Mouse (Mus musculus) macrophage (primary cell): ENCODE measurements around the gene Rnf31. TPM values are rescaled to one million over a fixed set of nuclear protein-coding genes. Genes with fewer than 3 reads are reported as not detected.

ENCODE experiments used
- H3K27ac ChIP-seq: fragments of 350-480 bp; formaldehyde crosslinking; 2 replicates; pipeline ENCODE4 v1.9.0; 2021
- H3K36me3 ChIP-seq: fragments of 350-480 bp; formaldehyde crosslinking; 2 replicates; pipeline ENCODE4 v1.9.0; 2021; ENCODE audit errors: inconsistent target
- H3K4me3 ChIP-seq: fragments of 350-480 bp; formaldehyde crosslinking; 2 replicates; pipeline ENCODE4 v1.9.0; 2021; ENCODE audit errors: inconsistent target
- H3K79me2 ChIP-seq: fragments of 350-480 bp; formaldehyde crosslinking; 2 replicates; pipeline ENCODE4 v1.9.0; 2021; ENCODE audit errors: inconsistent target
- WGBS: methylation state at CpG from one replicate; pipeline ENCODE4 v1.1.7; 2026; ENCODE audit warnings: inconsistent platforms; ENCODE audit not compliant: missing documents; 5-methylcytosine and 5-hydroxymethylcytosine counted together
- polyA plus RNA-seq: library from polyadenylated mRNA; stranded (reverse); fragments of 250-400 nt; gene quantifications from 3 replicates; pipeline ENCODE4 v1.2.4, GENCODE M21; 2018; ENCODE audit warnings: inconsistent platforms

Gene Rnf31
- polyA plus RNA-seq, 1 experiment from 2014 or later: 16.3 TPM

GRCm38 (mm10) chr14:55584702-55585565, 6.6 kb upstream of the Rnf31 start, which contains the start of gene Emc9:
Gene Emc9 (minus strand): TSS chr14:55585302.
- 12% methylated on average over 41 of the region's 43 CpGs for WGBS
- peak within 1 kb of the TSS; percentile 70 for H3K4me3 ChIP-seq
- H3K27ac ChIP-seq: peak within 1 kb of the TSS; percentile 43
- peaks cover 42% of the 10 kb centered on the region for H3K36me3 ChIP-seq
- H3K79me2 ChIP-seq: peaks cover 31% of the 10 kb centered on the region

GRCm38 (mm10) chr14:55585566-55585960, 5.9 kb upstream of the Rnf31 start:
- Histone ChIP-seq H3K27ac (peak overlapping the region; percentile 43), H3K79me2 (peaks cover 32% of the 10 kb centered on the region), H3K4me3 (peak overlapping the region; percentile 70; the same call in 1 of the 2 replicates), H3K36me3 (peaks cover 35% of the 10 kb centered on the region)
- WGBS: 60% methylated on average over 6 of the region's 6 CpGs

- Histone ChIP-seq H3K27ac (peak overlapping the region; percentile 43), H3K79me2 (peaks cover 34% of the 10 kb centered on the region), H3K4me3 (no peak overlapping the region), H3K36me3 (peaks cover 30% of the 10 kb centered on the region)
- 66% methylated on average over 2 of the region's 2 CpGs for WGBS
Measured at GRCm38 (mm10) chr14:55586149-55586548, 5.4 kb upstream of the Rnf31 start.

- peaks cover 60% of the 10 kb centered on the region for H3K79me2 ChIP-seq
- no peak overlapping the region for H3K27ac ChIP-seq
- 87% methylated on average over 3 of the region's 5 CpGs for WGBS
- H3K36me3 ChIP-seq: peaks cover 23% of the 10 kb centered on the region
- H3K4me3 ChIP-seq: no peak overlapping the region
Measured at GRCm38 (mm10) chr14:55589271-55589670, 2.2 kb upstream of the Rnf31 start.

GRCm38 (mm10) chr14:55589771-55590448, 1.6 kb upstream of the Rnf31 start:
- Histone ChIP-seq H3K79me2 (peaks cover 63% of the 10 kb centered on the region), H3K4me3 (peak overlapping the region; percentile 97), H3K27ac (peak overlapping the region; percentile 98), H3K36me3 (peaks cover 29% of the 10 kb centered on the region)
- 64% methylated on average over 11 of the region's 11 CpGs for WGBS

GRCm38 (mm10) chr14:55590748-55591330, 669 bp upstream of the Rnf31 start, which contains the start of gene Psme2:
Gene Psme2 (minus strand): TSS chr14:55591113.
- under 1% methylated on average over 21 of the region's 22 CpGs for WGBS
- H3K4me3 ChIP-seq: peak within 1 kb of the TSS; percentile 97
- H3K79me2 ChIP-seq: peaks cover 72% of the 10 kb centered on the region
- peak within 1 kb of the TSS; percentile 98 for H3K27ac ChIP-seq
- H3K36me3 ChIP-seq: peaks cover 38% of the 10 kb centered on the region

GRCm38 (mm10) chr14:55592226-55592625, 718 bp downstream of the Rnf31 start:
- WGBS: 5% methylated on average over 16 of the region's 16 CpGs
- peak overlapping the region; percentile 17 for H3K27ac ChIP-seq
- H3K36me3 ChIP-seq: peaks cover 49% of the 10 kb centered on the region
- peaks cover 86% of the 10 kb centered on the region for H3K79me2 ChIP-seq
- H3K4me3 ChIP-seq: peak overlapping the region; percentile 97

- H3K4me3 ChIP-seq: no peak overlapping the region
- peaks cover 67% of the 10 kb centered on the region for H3K36me3 ChIP-seq
- no peak overlapping the region for H3K27ac ChIP-seq
- peaks cover 61% of the 10 kb centered on the region for H3K79me2 ChIP-seq
- WGBS: 95% methylated on average over 13 of the region's 13 CpGs
Measured at GRCm38 (mm10) chr14:55596036-55596690, 4.7 kb downstream of the Rnf31 start.

- peaks cover 65% of the 10 kb centered on the region for H3K79me2 ChIP-seq
- no peak overlapping the region for H3K4me3 ChIP-seq
- 93% methylated on average over 18 of the region's 21 CpGs for WGBS
- H3K27ac ChIP-seq: no peak overlapping the region
- peaks cover 78% of the 10 kb centered on the region for H3K36me3 ChIP-seq
Measured at GRCm38 (mm10) chr14:55598521-55599390, 7.2 kb downstream of the Rnf31 start.

- Histone ChIP-seq H3K36me3 (peaks cover 64% of the 10 kb centered on the region), H3K79me2 (peaks cover 66% of the 10 kb centered on the region), H3K27ac (peak within 1 kb of the TSS; percentile 96), H3K4me3 (peak within 1 kb of the TSS; percentile 79)
- 54% methylated on average over 7 of the region's 7 CpGs for WGBS
Measured at GRCm38 (mm10) chr14:55603271-55603632, 11.7 kb downstream of the Rnf31 start, which contains the start of gene Irf9. Gene Irf9 (plus strand): TSS chr14:55603571.

- WGBS: 0% methylated on average over 19 of the region's 19 CpGs
- peaks cover 64% of the 10 kb centered on the region for H3K36me3 ChIP-seq
Measured at GRCm38 (mm10) chr14:55603633-55604576, 12.4 kb downstream of the Rnf31 start.

GRCm38 (mm10) chr14:55604823-55605222, 13.3 kb downstream of the Rnf31 start:
- 36% methylated on average over 11 of the region's 11 CpGs for WGBS
- H3K27ac ChIP-seq: peak overlapping the region; percentile 96
- peak overlapping the region; percentile 79 for H3K4me3 ChIP-seq
- H3K79me2 ChIP-seq: peaks cover 66% of the 10 kb centered on the region
- H3K36me3 ChIP-seq: peaks cover 64% of the 10 kb centered on the region

More at GRCm38 (mm10) chr14:55603633-55604576, 12.4 kb downstream of the Rnf31 start:
- H3K27ac ChIP-seq: peak overlapping the region; percentile 96
- H3K79me2 ChIP-seq: peaks cover 66% of the 10 kb centered on the region
- H3K4me3 ChIP-seq: peak overlapping the region; percentile 79
